Comparison of ENCODE assay signal across 8 mouse cellular contexts in genomic region chr7:45437521-45438276, GRCm38 (mm10). TPM values are rescaled to one million over a fixed set of nuclear protein-coding genes. Genes with fewer than 3 reads are reported as not detected.
DNase-seq lines count a peak whose midpoint lies in the region; ATAC-seq and TF ChIP-seq lines count a peak whose summit lies in the region.

Gene Ruvbl2 (minus strand): TSS chr7:45438096.

- H3K36me3 ChIP-seq in ES-E14 (ENCODE audit: control insufficient read depth, insufficient read depth, low read length, poor library complexity, severe bottlenecking) = peaks cover 2% of the 10 kb centered on the region; the same call in 1 of the 2 replicates
- peaks cover 2% of the 10 kb centered on the region for H3K36me3 ChIP-seq in erythroblast, embryonic 14.5 days (ENCODE audit: control insufficient read depth)
- peaks cover 26% of the 10 kb centered on the region for H3K36me3 ChIP-seq in lung, embryonic 15.5 days
- peaks cover 10% of the 10 kb centered on the region; the same call in 1 of the 2 replicates for H3K36me3 ChIP-seq in stomach, embryonic 15.5 days

- ATAC-seq in lung, embryonic 15.5 days (ENCODE audit: borderline replicate concordance, extremely low read depth, low FRiP score, low TSS enrichment) = no peak
- no peak for ATAC-seq in stomach, embryonic 15.5 days (ENCODE audit: insufficient read depth, low FRiP score, low read depth)

- in situ Hi-C loops in ES-E14 (cut with MboI; ENCODE audit: low sequenced_read_pairs in 2 of 2, unreplicated experiment in 2 of 2) = no loop called here

- H3K4me2 ChIP-seq in lung, embryonic 15.5 days = peak within 1 kb of the TSS; percentile 24; the same call in 1 of the 2 replicates
- H3K4me2 ChIP-seq in stomach, embryonic 15.5 days = peak within 1 kb of the TSS; percentile 21

- intact Hi-C loops in heart, postnatal 10 days (cut with DNase I) = no loop called here

- peaks cover 11% of the 10 kb centered on the region for H3K27me3 ChIP-seq in erythroblast, embryonic 14.5 days (ENCODE audit: control insufficient read depth)
- H3K27me3 ChIP-seq in lung, embryonic 15.5 days = no peaks in the 10 kb centered on the region
- H3K27me3 ChIP-seq in stomach, embryonic 15.5 days (replicated peaks) = no peaks in the 10 kb centered on the region

- H3K27ac ChIP-seq in ES-E14 (ENCODE audit: insufficient read depth, low read depth, low read length, poor library complexity, severe bottlenecking) = no peak within 1 kb of the TSS
- H3K27ac ChIP-seq in lung, embryonic 15.5 days = no peak within 1 kb of the TSS
- H3K27ac ChIP-seq in stomach, embryonic 15.5 days = no peak within 1 kb of the TSS

- no peaks in the 10 kb centered on the region for H3K9me3 ChIP-seq in ES-E14 (ENCODE audit: control insufficient read depth, insufficient read depth, low read depth, low read length)
- H3K9me3 ChIP-seq in erythroblast, embryonic 14.5 days (ENCODE audit: control insufficient read depth, low read length) = no peaks in the 10 kb centered on the region
- no peaks in the 10 kb centered on the region for H3K9me3 ChIP-seq in lung, embryonic 15.5 days
- H3K9me3 ChIP-seq in stomach, embryonic 15.5 days = no peaks in the 10 kb centered on the region

- peak within 1 kb of the TSS; percentile 34 to 36; a peak in 3 of 4 replicates for H3K4me3 ChIP-seq in ES-E14 (ENCODE audit: insufficient read depth in 1 of 2, low read depth in 1 of 2, low read length in 2 of 2, poor library complexity in 1 of 2, severe bottlenecking in 1 of 2)
- H3K4me3 ChIP-seq in erythroblast, embryonic 14.5 days (replicated peaks) = no peak within 1 kb of the TSS
- H3K4me3 ChIP-seq in lung, embryonic 15.5 days = no peak within 1 kb of the TSS
- H3K4me3 ChIP-seq in stomach, embryonic 15.5 days (replicated peaks) = no peak within 1 kb of the TSS

- 28% methylated on average over 19 of the region's 19 CpGs for WGBS in lung, embryonic 15.5 days
- 28% methylated on average over 19 of the region's 19 CpGs for WGBS in stomach, embryonic 15.5 days

- peak within 1 kb of the TSS; percentile 61 for H3K9ac ChIP-seq in ES-E14 (ENCODE audit: insufficient read depth, low read depth, low read length, poor library complexity, severe bottlenecking)
- peak within 1 kb of the TSS; percentile 30; the same call in 1 of the 2 replicates for H3K9ac ChIP-seq in lung, embryonic 15.5 days
- no peak within 1 kb of the TSS for H3K9ac ChIP-seq in stomach, embryonic 15.5 days

- H3K4me1 ChIP-seq in ES-E14 (ENCODE audit: control insufficient read depth in 2 of 2, insufficient read depth in 2 of 2, low read length in 2 of 2, poor library complexity in 1 of 2) = peaks cover 7 to 13% of the 10 kb centered on the region in 2 experiments
- H3K4me1 ChIP-seq in erythroblast, embryonic 14.5 days (ENCODE audit: control insufficient read depth) = peaks cover 31% of the 10 kb centered on the region
- H3K4me1 ChIP-seq in lung, embryonic 15.5 days = peaks cover 39% of the 10 kb centered on the region
- H3K4me1 ChIP-seq in stomach, embryonic 15.5 days = peaks cover 37% of the 10 kb centered on the region

- peak; percentile 74 for DNase-seq in A20 (ENCODE audit: low read depth, low spot score)
- no peak for DNase-seq in ES-E14 (ENCODE audit: low read depth, low spot score)
- no peak for DNase-seq in heart, postnatal 10 days
- DNase-seq in kidney, postnatal 36 days = peak; percentile 59
- DNase-seq in urinary bladder, postnatal 10 days (ENCODE audit: low spot score) = no peak

TF ChIP-seq in ES-E14, 5 proteins besides CTCF, POLR2A, EP300 and RAD21:
- TF ChIP-seq MAFK (IDR thresholded peaks at IDR 0.05; ENCODE audit: insufficient read depth, low read depth, low read length) (no peak), ZC3H11A (IDR thresholded peaks at IDR 0.05; ENCODE audit: borderline replicate concordance, low read depth, low read length) (no peak)

RNA-seq across cellular contexts. Expression of gene Ruvbl2, which starts in this region (rescaled TPM):
- 228 and 281 TPM in 2 replicates for total RNA-seq in ES-E14 (2012; rRNA removed)
- 15.2 and 15.3 TPM in 2 replicates for polyA plus RNA-seq in erythroblast, embryonic 14.5 days (2012)
- 10 to 100 TPM; 30.4 to 30.7 TPM for total RNA-seq in heart, postnatal 10 days (2021)
- polyA plus RNA-seq in lung, embryonic 15.5 days (2015; fragmentation: Nextera tagmentation; extraction: Ambion mirVana) = 161 and 173 TPM in 2 replicates
- 127 and 139 TPM in 2 replicates for polyA plus RNA-seq in stomach, embryonic 15.5 days (2015; fragmentation: Nextera tagmentation; extraction: Ambion mirVana)

Comparison
In these comparisons a context has a peak if more than half of its experiments do, and no peak if none do; other contexts are left out.
1. DNase-seq: peak in A20 (single experiment) and kidney, postnatal 36 days (2 of 2); none in ES-E14 (single experiment), heart, postnatal 10 days (0 of 2) and urinary bladder, postnatal 10 days (single experiment).
2. H3K4me3 ChIP-seq: peak in ES-E14 (2 of 2); none in erythroblast, embryonic 14.5 days (single experiment), lung, embryonic 15.5 days (single experiment) and stomach, embryonic 15.5 days (single experiment).